In genomic region chr11:22089346-22089745, GRCm38 (mm10) we compare ENCODE assay signal across 33 mouse cellular contexts.
"Had no signal": no experiment of that assay in that cellular context is flagged by ENCODE, and none has a peak within 500 bp of the region (broad histone marks: within the 10 kb centered on the region; RNA-seq: fewer than 3 reads in every experiment).

No protein-coding gene starts in this region.

- H3K27ac ChIP-seq: heart, embryonic 13.5 days; heart, embryonic 15.5 days; hindbrain, embryonic 10.5 days; hindbrain, embryonic 12.5 days; hindbrain, embryonic 13.5 days; hindbrain, embryonic 14.5 days; hindbrain, embryonic 15.5 days; hindbrain, postnatal 0 days; intestine, embryonic 15.5 days; kidney, embryonic 15.5 days; kidney, postnatal 0 days; layer of hippocampus, adult 2 months; left cerebral cortex, adult 2 months had no signal

- H3K9ac ChIP-seq: heart, embryonic 13.5 days; heart, embryonic 15.5 days; hindbrain, embryonic 12.5 days; hindbrain, embryonic 13.5 days; hindbrain, embryonic 14.5 days; hindbrain, embryonic 15.5 days; intestine, embryonic 15.5 days; kidney, embryonic 15.5 days had no signal

- H3K36me3 ChIP-seq: hindbrain, embryonic 10.5 days had no signal

- ATAC-seq: hindbrain, embryonic 16.5 days; hindbrain, postnatal 0 days; inflammation-experienced regulatory T-cells, adult 6 months; intestine, embryonic 15.5 days; intestine, embryonic 16.5 days; intestine, postnatal 0 days had no signal

- H3K9me3 ChIP-seq: heart, embryonic 13.5 days; heart, embryonic 15.5 days; hindbrain, embryonic 10.5 days; hindbrain, embryonic 12.5 days; hindbrain, embryonic 13.5 days; hindbrain, embryonic 15.5 days; intestine, embryonic 15.5 days; kidney, embryonic 15.5 days had no signal

- H3K27me3 ChIP-seq: heart, embryonic 13.5 days; heart, embryonic 15.5 days; hindbrain, embryonic 12.5 days; hindbrain, embryonic 13.5 days; hindbrain, embryonic 15.5 days; intestine, embryonic 15.5 days; kidney, embryonic 15.5 days had no signal

- H3K4me1 ChIP-seq: heart, embryonic 13.5 days; heart, embryonic 15.5 days; hindbrain, embryonic 10.5 days; hindbrain, embryonic 12.5 days; hindbrain, embryonic 13.5 days; hindbrain, embryonic 15.5 days; intestine, embryonic 15.5 days; kidney, embryonic 15.5 days had no signal

- H3K4me2 ChIP-seq: heart, embryonic 13.5 days; heart, embryonic 15.5 days; hindbrain, embryonic 12.5 days; hindbrain, embryonic 13.5 days; hindbrain, embryonic 14.5 days; hindbrain, embryonic 15.5 days; intestine, embryonic 15.5 days; kidney, embryonic 15.5 days had no signal

- H3K4me3 ChIP-seq: heart, embryonic 13.5 days; heart, embryonic 15.5 days; hindbrain, embryonic 10.5 days; hindbrain, embryonic 12.5 days; hindbrain, embryonic 13.5 days; hindbrain, embryonic 15.5 days; intestine, embryonic 15.5 days; kidney, embryonic 15.5 days; layer of hippocampus, adult 2 months; left cerebral cortex, adult 2 months had no signal

- DNase-seq: heart, postnatal 10 days; heart, postnatal 14 days; heart, postnatal 36 days; heart, postnatal 4 days; kidney, adult 11 months; kidney, adult 18-20 months; kidney, adult 2 months; kidney, adult 8-10 months; kidney, adult 9 months; kidney, postnatal 10 days; kidney, postnatal 14 days; kidney, postnatal 25 days; kidney, postnatal 36 days; kidney, postnatal 4 days; layer of hippocampus, adult 9-11 months; layer of hippocampus, postnatal 36 days had no signal
